Mouse (Mus musculus) c-Kit-positive CD71-positive TER-119-negative erythroid progenitor cells, embryonic 14.5 days (primary cell): ENCODE measurements around the gene Gltpd2.

Source experiments
- DNase-seq: peaks from one replicate; pipeline ENCODE4 v3.0.0-alpha.2; 2013; ENCODE audit warnings: low read depth

Gltpd2 gene

GRCm38 (mm10) chr11:70563470-70564275 lies 44.7 kb downstream of the Gltpd2 start:
- DNase-seq, result no peak

DNA sequence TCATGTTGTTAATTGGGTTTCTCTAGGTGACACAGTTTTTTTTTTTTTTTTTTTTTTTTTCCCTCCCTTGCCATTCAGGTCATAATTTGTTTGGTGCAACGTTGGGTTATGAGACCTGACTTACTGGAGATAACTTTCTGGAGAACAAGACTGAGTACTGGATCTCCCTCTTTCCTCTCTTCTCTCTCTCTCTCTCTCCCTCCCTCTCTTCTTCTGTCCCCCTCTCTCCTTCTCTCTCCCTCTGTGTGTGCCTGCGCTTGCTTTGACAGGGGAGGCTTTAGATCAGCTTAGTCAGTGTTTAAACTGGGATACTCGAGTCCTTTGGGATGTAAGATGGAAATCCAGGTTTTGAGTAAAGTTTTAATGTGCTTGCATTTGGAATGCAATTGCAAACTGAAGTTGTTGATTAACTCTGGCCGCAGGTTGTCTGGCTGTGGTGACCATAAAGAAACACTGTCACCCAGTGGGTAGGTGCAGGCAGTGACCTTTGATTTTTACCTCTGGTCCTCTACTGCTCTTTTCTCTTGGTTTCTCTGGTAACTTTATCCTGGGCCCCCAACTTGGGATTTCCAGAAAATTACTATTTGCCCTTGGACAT lies 45.4 kb downstream of the Gltpd2 start:
- DNase-seq, result no peak

- no peak for DNase-seq
Measured at GRCm38 (mm10) chr11:70566586-70566985, 47.6 kb downstream of the Gltpd2 start.
